Mouse (Mus musculus): ENCODE data around the gene Chkb. TPM values are rescaled to one million over a fixed set of nuclear protein-coding genes. Genes with fewer than 3 reads are reported as not detected.

Gene Chkb
- polyA plus RNA-seq, 1 experiment from 2014 or later, result 95.2 TPM

DNA sequence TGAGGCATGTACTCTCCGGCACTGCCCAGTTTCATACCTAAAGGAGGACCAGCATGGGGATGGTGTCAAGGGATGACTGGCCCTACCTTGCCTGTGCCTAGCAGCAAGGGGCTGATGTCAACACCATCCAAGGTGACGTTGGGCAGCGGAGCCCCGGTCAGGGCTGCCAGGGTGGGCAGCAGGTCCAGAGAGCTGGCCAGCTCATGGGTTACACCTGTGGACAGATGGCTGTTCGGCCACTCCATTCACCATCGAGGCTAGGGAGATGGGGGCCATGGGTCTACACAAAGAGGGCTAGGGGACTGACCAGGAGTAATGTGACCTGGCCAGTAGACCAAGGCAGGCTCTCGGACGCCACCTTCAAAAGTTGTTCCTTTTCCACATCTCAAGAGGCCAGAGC lies 44.2 kb upstream of the Chkb start:
- Histone ChIP-seq H3K4me3 (ENCODE audit: low read depth, low read length) (no peak overlapping the region), H3K27me3 (ENCODE audit: control insufficient read depth, insufficient read depth, low read depth, low read length) (no peaks in the 10 kb centered on the region), H3K9ac (ENCODE audit: low read depth, low read length) (no peak overlapping the region), H3K4me1 (ENCODE audit: control insufficient read depth, insufficient read depth, low read length) (peaks cover 11% of the 10 kb centered on the region), H3K36me3 (ENCODE audit: control insufficient read depth, insufficient read depth, low read length) (no peaks in the 10 kb centered on the region), H3K4me2 (ENCODE audit: low read length) (no peak overlapping the region), H3K27ac (ENCODE audit: low read length) (no peak overlapping the region), H3K9me3 (replicated peaks; ENCODE audit: control insufficient read depth, low read length, poor library complexity, severe bottlenecking) (no peaks in the 10 kb centered on the region)
- no peak for ATAC-seq
- 96% methylated on average over 8 of the region's 8 CpGs for WGBS

GRCm38 (mm10) chr15:89473370-89473769 lies 43.7 kb upstream of the Chkb start:
- Histone ChIP-seq H3K9ac (ENCODE audit: low read depth, low read length) (no peak overlapping the region), H3K4me3 (ENCODE audit: low read depth, low read length) (no peak overlapping the region), H3K36me3 (ENCODE audit: control insufficient read depth, insufficient read depth, low read length) (no peaks in the 10 kb centered on the region), H3K4me2 (ENCODE audit: low read length) (no peak overlapping the region), H3K4me1 (ENCODE audit: control insufficient read depth, insufficient read depth, low read length) (peaks cover 13% of the 10 kb centered on the region), H3K9me3 (replicated peaks; ENCODE audit: control insufficient read depth, low read length, poor library complexity, severe bottlenecking) (no peaks in the 10 kb centered on the region), H3K27ac (ENCODE audit: low read length) (no peak overlapping the region), H3K27me3 (ENCODE audit: control insufficient read depth, insufficient read depth, low read depth, low read length) (no peaks in the 10 kb centered on the region)
- no peak for ATAC-seq
- WGBS, result 89% methylated on average over 9 of the region's 9 CpGs

DNA sequence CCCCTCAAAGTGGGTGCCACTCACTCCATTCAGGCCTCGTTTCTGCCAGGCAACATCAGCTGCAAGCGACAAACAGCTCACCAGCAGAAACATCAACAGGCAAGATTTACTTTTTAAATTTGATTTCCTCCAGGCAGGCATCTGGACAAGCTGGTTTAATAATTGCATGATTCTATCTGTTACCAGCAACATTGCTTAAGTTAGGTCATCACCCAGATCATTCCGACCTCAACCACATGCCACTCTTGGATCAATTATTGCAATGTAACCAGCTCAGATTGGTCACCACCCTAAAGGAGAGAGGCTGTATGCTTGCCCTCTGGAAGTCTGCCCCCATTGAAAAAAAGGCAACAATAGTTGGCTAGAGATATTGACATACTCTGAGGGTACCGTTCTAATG lies 41.8 kb upstream of the Chkb start:
- Histone ChIP-seq H3K4me2 (ENCODE audit: low read length) (no peak overlapping the region), H3K4me1 (ENCODE audit: control insufficient read depth, insufficient read depth, low read length) (peaks cover 11% of the 10 kb centered on the region; the same call in 1 of the 2 replicates), H3K9ac (ENCODE audit: low read depth, low read length) (no peak overlapping the region), H3K4me3 (ENCODE audit: low read depth, low read length) (no peak overlapping the region), H3K36me3 (ENCODE audit: control insufficient read depth, insufficient read depth, low read length) (no peaks in the 10 kb centered on the region), H3K27me3 (ENCODE audit: control insufficient read depth, insufficient read depth, low read depth, low read length) (no peaks in the 10 kb centered on the region), H3K9me3 (replicated peaks; ENCODE audit: control insufficient read depth, low read length, poor library complexity, severe bottlenecking) (no peaks in the 10 kb centered on the region), H3K27ac (ENCODE audit: low read length) (no peak overlapping the region)
- 90% methylated on average over 4 of the region's 4 CpGs for WGBS
- ATAC-seq, result no peak

DNA sequence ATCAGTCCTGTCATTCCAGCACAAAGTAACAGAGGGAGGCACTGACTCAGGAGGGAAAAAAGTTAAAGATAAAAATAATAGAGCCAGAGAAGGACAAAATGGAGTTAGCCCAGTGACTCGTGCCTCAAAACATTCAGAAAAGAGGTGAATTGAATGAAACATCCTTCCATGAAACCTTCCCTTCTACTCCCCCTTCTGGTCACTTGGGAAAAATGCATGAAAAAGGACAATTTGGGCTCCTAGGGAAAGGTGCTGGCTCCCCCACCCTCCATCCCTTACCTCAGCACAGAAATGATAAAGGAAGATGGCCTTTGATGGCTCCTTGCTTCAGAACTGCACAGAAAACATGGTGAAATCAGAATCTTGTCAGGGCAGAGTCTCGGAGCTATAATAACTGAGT lies 38.9 kb upstream of the Chkb start:
- Histone ChIP-seq H3K4me3 (ENCODE audit: low read depth, low read length) (no peak overlapping the region), H3K9ac (ENCODE audit: low read depth, low read length) (no peak overlapping the region), H3K27ac (ENCODE audit: low read length) (no peak overlapping the region), H3K9me3 (replicated peaks; ENCODE audit: control insufficient read depth, low read length, poor library complexity, severe bottlenecking) (no peaks in the 10 kb centered on the region), H3K4me1 (ENCODE audit: control insufficient read depth, insufficient read depth, low read length) (peaks cover 5% of the 10 kb centered on the region; the same call in 1 of the 2 replicates), H3K4me2 (ENCODE audit: low read length) (no peak overlapping the region), H3K36me3 (ENCODE audit: control insufficient read depth, insufficient read depth, low read length) (no peaks in the 10 kb centered on the region), H3K27me3 (ENCODE audit: control insufficient read depth, insufficient read depth, low read depth, low read length) (no peaks in the 10 kb centered on the region)
- no peak for ATAC-seq
- WGBS, result 34% methylated on average over 2 of the region's 2 CpGs

DNA sequence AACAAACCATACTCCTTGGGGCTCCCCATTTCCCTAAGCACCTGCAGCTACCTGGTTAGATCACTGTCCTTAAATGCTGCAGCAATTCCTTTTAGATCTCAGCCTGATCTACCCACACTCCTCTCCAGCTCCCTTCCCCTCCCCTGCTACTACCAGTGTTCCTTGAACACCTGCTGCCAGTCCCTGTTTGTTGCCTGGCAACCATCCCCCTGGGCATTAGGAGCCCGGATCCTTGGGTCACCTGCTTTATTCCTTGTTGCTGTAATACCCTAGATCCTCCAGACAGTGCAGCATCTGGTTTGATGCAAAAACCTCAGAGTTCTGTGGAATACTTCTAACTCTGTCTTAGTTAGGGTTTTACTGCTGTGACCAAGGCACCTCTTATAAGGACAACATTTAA lies 35.3 kb upstream of the Chkb start:
- WGBS, result 3% methylated on average over 1 of the region's 1 CpGs
- Histone ChIP-seq H3K27ac (ENCODE audit: low read length) (0 out of 2 replicates have a peak overlapping the region, but pooled peaks have one; percentile 38), H3K4me1 (ENCODE audit: control insufficient read depth, insufficient read depth, low read length) (peaks cover 5% of the 10 kb centered on the region; the same call in 1 of the 2 replicates), H3K9me3 (replicated peaks; ENCODE audit: control insufficient read depth, low read length, poor library complexity, severe bottlenecking) (no peaks in the 10 kb centered on the region), H3K4me3 (ENCODE audit: low read depth, low read length) (no peak overlapping the region), H3K36me3 (ENCODE audit: control insufficient read depth, insufficient read depth, low read length) (peaks cover 21% of the 10 kb centered on the region), H3K27me3 (ENCODE audit: control insufficient read depth, insufficient read depth, low read depth, low read length) (no peaks in the 10 kb centered on the region), H3K4me2 (ENCODE audit: low read length) (no peak overlapping the region), H3K9ac (ENCODE audit: low read depth, low read length) (no peak overlapping the region)
- peak; percentile 43; the same call in 1 of the 2 replicates for ATAC-seq

- H3K36me3 ChIP-seq (ENCODE audit: control insufficient read depth, insufficient read depth, low read length), result peaks cover 31% of the 10 kb centered on the region
- ATAC-seq, result no peak
- 71% methylated on average over 5 of the region's 5 CpGs for WGBS
Observed at GRCm38 (mm10) chr15:89463334-89464235, 33.9 kb upstream of the Chkb start.

GRCm38 (mm10) chr15:89462176-89462575 lies 32.5 kb upstream of the Chkb start:
- H3K4me3 ChIP-seq (ENCODE audit: low read depth, low read length), result no peak overlapping the region
- ATAC-seq, result no peak
- H3K36me3 ChIP-seq (ENCODE audit: control insufficient read depth, insufficient read depth, low read length), result peaks cover 42% of the 10 kb centered on the region
- H3K4me2 ChIP-seq (ENCODE audit: low read length), result no peak overlapping the region
- H3K27me3 ChIP-seq (ENCODE audit: control insufficient read depth, insufficient read depth, low read depth, low read length), result no peaks in the 10 kb centered on the region
- 81% methylated on average over 7 of the region's 7 CpGs for WGBS
- no peak overlapping the region for H3K9ac ChIP-seq (ENCODE audit: low read depth, low read length)
- H3K4me1 ChIP-seq (ENCODE audit: control insufficient read depth, insufficient read depth, low read length), result peaks cover 2% of the 10 kb centered on the region; the same call in 1 of the 2 replicates
- H3K9me3 ChIP-seq (replicated peaks; ENCODE audit: control insufficient read depth, low read length, poor library complexity, severe bottlenecking), result no peaks in the 10 kb centered on the region
- H3K27ac ChIP-seq (ENCODE audit: low read length), result no peak overlapping the region

More at GRCm38 (mm10) chr15:89463334-89464235, 33.9 kb upstream of the Chkb start:
- H3K4me1 ChIP-seq (ENCODE audit: control insufficient read depth, insufficient read depth, low read length), result peaks cover 5% of the 10 kb centered on the region; the same call in 1 of the 2 replicates
- no peak overlapping the region for H3K27ac ChIP-seq (ENCODE audit: low read length)
- no peak overlapping the region for H3K4me3 ChIP-seq (ENCODE audit: low read depth, low read length)
- no peaks in the 10 kb centered on the region for H3K27me3 ChIP-seq (ENCODE audit: control insufficient read depth, insufficient read depth, low read depth, low read length)
- H3K9ac ChIP-seq (ENCODE audit: low read depth, low read length), result no peak overlapping the region
- no peak overlapping the region for H3K4me2 ChIP-seq (ENCODE audit: low read length)
- H3K9me3 ChIP-seq (replicated peaks; ENCODE audit: control insufficient read depth, low read length, poor library complexity, severe bottlenecking), result no peaks in the 10 kb centered on the region

DNA sequence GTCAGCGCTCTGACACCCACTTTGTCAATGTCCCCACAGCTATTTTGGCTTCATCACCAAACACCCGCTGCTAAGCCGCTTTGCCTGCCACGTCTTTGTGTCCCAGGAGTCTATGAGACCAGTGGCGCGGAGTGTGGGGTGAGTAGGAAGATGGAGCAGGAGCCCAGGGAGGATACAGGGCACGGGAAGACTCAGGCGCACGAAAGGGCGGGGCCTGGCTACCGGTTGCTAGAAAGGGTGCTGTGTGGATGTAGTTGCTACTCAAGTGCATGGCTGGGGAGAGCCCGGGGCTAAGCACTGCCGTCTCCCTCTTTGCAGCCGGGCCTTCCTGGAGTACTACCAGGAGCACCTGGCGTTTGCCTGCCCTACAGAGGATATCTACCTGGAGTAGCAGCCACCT lies 31.6 kb upstream of the Chkb start:
- Histone ChIP-seq H3K4me2 (ENCODE audit: low read length) (no peak overlapping the region), H3K27ac (ENCODE audit: low read length) (no peak overlapping the region), H3K4me1 (ENCODE audit: control insufficient read depth, insufficient read depth, low read length) (peaks cover 2% of the 10 kb centered on the region; the same call in 1 of the 2 replicates), H3K27me3 (ENCODE audit: control insufficient read depth, insufficient read depth, low read depth, low read length) (no peaks in the 10 kb centered on the region), H3K36me3 (ENCODE audit: control insufficient read depth, insufficient read depth, low read length) (peaks cover 48% of the 10 kb centered on the region), H3K9ac (ENCODE audit: low read depth, low read length) (no peak overlapping the region), H3K9me3 (replicated peaks; ENCODE audit: control insufficient read depth, low read length, poor library complexity, severe bottlenecking) (no peaks in the 10 kb centered on the region), H3K4me3 (ENCODE audit: low read depth, low read length) (no peak overlapping the region)
- ATAC-seq, result no peak
- 91% methylated on average over 15 of the region's 15 CpGs for WGBS

GRCm38 (mm10) chr15:89460298-89460697 lies 30.6 kb upstream of the Chkb start:
- Histone ChIP-seq H3K27ac (ENCODE audit: low read length) (no peak overlapping the region), H3K4me3 (ENCODE audit: low read depth, low read length) (no peak overlapping the region), H3K9ac (ENCODE audit: low read depth, low read length) (no peak overlapping the region), H3K4me2 (ENCODE audit: low read length) (no peak overlapping the region), H3K4me1 (ENCODE audit: control insufficient read depth, insufficient read depth, low read length) (peaks cover 10% of the 10 kb centered on the region), H3K9me3 (replicated peaks; ENCODE audit: control insufficient read depth, low read length, poor library complexity, severe bottlenecking) (no peaks in the 10 kb centered on the region), H3K36me3 (ENCODE audit: control insufficient read depth, insufficient read depth, low read length) (peaks cover 48% of the 10 kb centered on the region), H3K27me3 (ENCODE audit: control insufficient read depth, insufficient read depth, low read depth, low read length) (no peaks in the 10 kb centered on the region)
- ATAC-seq, result no peak
- 76% methylated on average over 10 of the region's 10 CpGs for WGBS

All from midbrain, embryonic 16.5 days (tissue).